Mouse (Mus musculus) small intestine, adult 2 months (tissue): ENCODE measurements around the gene Tmem131. TPM values are rescaled to one million over a fixed set of nuclear protein-coding genes. Genes with fewer than 3 reads are reported as not detected.

ENCODE experiments used
- H3K27ac ChIP-seq: fragments of 200-500 bp; 2 replicates; pipeline ENCODE4 v1.5.1; 2012; ENCODE audit warnings: low read depth, low read length, control low read depth, inconsistent platforms; ENCODE audit not compliant: insufficient read depth
- H3K27me3 ChIP-seq: fragments of 200-500 bp; 2 replicates; pipeline ENCODE4 v1.6.1; 2012; ENCODE audit warnings: mild to moderate bottlenecking, moderate library complexity, low read length, inconsistent platforms; ENCODE audit not compliant: control insufficient read depth, insufficient read depth
- H3K36me3 ChIP-seq: fragments of 200-500 bp; 2 replicates; pipeline ENCODE4 v1.6.1; 2012; ENCODE audit warnings: mild to moderate bottlenecking, low read length, control low read depth, inconsistent platforms; ENCODE audit not compliant: control insufficient read depth, insufficient read depth
- H3K4me1 ChIP-seq: fragments of 200-500 bp; 2 replicates; pipeline ENCODE4 v1.6.1; 2012; ENCODE audit warnings: low read length, inconsistent platforms, mixed read lengths; ENCODE audit not compliant: control insufficient read depth, insufficient read depth, insufficient read length
- H3K4me3 ChIP-seq: fragments of 200-500 bp; 2 replicates; pipeline ENCODE4 v1.5.1; 2012; ENCODE audit warnings: low read depth, mild to moderate bottlenecking, control low read depth, inconsistent platforms, low read length, moderate library complexity
- CTCF ChIP-seq: fragments of 200-500 bp; IDR thresholded peaks from 2 replicates; pipeline ENCODE4 v1.5.1; 2012; ENCODE audit warnings: low read depth, mild to moderate bottlenecking, control low read depth, inconsistent platforms, low read length, moderate library complexity, mixed read lengths; ENCODE audit not compliant: insufficient replicate concordance, insufficient read length; ENCODE audit errors: extremely low read depth
- POLR2A ChIP-seq: fragments of 200-500 bp; IDR thresholded peaks from 2 replicates; pipeline ENCODE4 v1.6.1; 2012; ENCODE audit warnings: low read depth, mild to moderate bottlenecking, control low read depth, inconsistent platforms, low read length, moderate library complexity
- WGBS: fragments of 180-500 bp; shearing (Covaris S2); methylation state at CpG from one replicate; pipeline ENCODE4 v1.1.7; 2018; 5-methylcytosine and 5-hydroxymethylcytosine counted together
- polyA plus RNA-seq: library from polyadenylated mRNA; depleted of rRNA; stranded (reverse); fragments of >200 nt; gene quantifications from 2 replicates; pipeline ENCODE4 v1.2.3, GENCODE M21; 2012

The Tmem131 gene
- polyA plus RNA-seq, 1 experiment: 39.6 TPM

DNA sequence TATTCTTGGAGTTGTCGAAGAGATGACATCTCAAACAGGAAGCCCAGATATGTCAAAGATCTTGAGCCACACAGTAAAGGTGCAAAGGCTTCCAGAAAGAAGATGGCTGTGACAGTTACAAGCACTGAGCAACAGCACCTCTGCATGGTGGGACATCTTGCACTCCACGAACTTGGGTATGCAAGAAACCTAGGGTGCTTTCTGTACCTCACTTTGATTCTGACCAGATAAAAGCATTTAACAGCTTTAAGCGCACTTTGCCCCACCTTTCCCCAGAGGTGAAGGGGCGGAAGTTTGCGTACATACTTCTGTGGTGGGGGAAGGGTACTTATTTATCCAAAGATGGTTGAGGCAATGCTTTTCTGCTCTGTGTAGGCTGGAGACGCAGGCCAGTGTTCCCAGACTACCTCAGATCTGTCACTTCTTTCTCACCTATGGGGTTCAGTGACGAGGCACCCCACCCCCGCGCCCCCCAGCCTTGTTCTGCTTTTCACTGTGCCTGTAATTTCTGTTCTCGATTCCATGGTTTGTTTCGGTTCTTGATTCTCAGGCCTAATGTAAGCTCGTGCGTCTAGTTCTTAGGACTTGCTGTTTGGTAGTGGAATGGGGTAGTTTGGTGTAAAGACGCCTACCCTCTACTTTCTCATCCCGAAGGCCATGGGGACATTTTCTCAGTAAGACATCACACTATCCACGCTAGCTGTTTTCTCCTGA lies 17.2 kb upstream of the Tmem131 start:
- TF ChIP-seq CTCF (no peak), POLR2A (no peak)
- WGBS: 66% methylated on average over 16 of the region's 16 CpGs
- H3K36me3 ChIP-seq: no peaks in the 10 kb centered on the region
- H3K27me3 ChIP-seq: no peaks in the 10 kb centered on the region
- no peak overlapping the region for H3K4me3 ChIP-seq
- peaks cover 2% of the 10 kb centered on the region; the same call in 1 of the 2 replicates for H3K4me1 ChIP-seq
- H3K27ac ChIP-seq: no peak overlapping the region

DNA sequence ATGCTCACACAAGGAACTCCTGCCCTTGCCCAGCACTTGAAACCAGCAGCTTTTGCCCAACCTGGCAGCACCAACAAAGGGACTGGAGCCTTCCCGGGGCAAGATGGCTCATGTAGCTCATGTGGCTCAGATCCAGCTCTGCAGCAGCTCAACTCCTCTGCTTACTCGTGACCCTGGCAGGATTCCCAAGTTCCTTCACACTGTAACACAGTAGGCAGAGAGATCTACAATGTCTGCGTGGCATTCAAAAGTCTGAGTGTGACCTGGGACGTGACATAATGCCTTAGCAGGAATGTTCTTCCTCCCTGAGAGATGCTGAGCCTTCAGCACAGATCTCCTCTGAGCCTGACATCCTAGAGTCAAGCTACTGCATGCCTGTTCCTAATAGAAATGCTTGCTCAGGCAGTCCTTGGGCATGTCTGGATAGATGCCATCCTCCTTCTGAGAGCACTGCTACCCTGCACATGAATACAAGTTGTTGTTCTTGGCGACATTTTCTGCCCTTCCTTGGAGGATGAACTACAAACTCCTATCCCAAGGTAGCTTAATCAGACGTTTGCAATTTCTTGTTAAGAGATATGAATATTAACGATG lies 6.2 kb upstream of the Tmem131 start:
- TF ChIP-seq CTCF: no peak
- no peak for TF ChIP-seq POLR2A
- no peak overlapping the region for H3K4me3 ChIP-seq
- H3K4me1 ChIP-seq: no peaks in the 10 kb centered on the region
- no peak overlapping the region for H3K27ac ChIP-seq
- H3K36me3 ChIP-seq: no peaks in the 10 kb centered on the region
- 59% methylated on average over 7 of the region's 7 CpGs for WGBS
- H3K27me3 ChIP-seq: no peaks in the 10 kb centered on the region

DNA sequence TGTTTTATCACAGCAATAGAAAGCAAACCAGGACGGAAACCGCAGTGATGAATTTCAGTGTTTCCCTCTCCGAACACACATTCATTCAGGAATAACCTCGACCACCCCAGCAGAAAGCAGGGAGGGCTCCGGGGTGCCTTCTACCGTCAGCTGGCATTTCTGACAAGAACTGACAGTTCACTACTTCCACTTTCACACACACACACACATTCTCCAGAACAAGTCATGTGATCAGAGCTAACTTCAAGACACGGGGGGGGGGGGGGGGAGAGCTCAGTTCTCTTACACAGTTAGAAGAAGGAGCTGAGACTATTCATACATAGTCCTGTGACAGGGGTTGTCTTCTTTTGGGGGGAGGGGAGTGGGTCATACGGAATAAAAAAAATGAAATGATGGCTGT lies 4.0 kb upstream of the Tmem131 start:
- WGBS: 69% methylated on average over 8 of the region's 8 CpGs

DNA sequence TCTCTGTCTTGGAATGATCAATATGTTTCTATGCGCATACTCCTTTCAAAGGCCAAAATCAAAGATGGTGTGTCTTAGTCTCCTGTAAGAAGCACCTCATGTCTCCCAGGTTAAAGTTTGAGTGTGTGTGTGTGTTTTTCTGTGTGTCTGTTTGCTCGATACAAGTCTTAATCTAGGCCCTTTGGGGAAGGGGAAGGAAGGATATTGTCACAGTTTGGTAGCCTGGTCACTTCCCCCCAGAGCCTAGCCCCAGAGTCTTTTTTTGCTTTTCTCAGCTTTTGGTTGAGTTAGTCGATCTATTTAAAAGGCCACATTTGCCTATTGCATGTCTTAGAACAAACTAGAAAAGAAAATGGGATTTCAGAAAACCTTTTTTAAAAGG lies 3.1 kb downstream of the Tmem131 start:
- H3K27ac ChIP-seq: peak overlapping the region; percentile 78
- H3K4me1 ChIP-seq: peaks cover 3% of the 10 kb centered on the region; the same call in 1 of the 2 replicates
- TF ChIP-seq POLR2A (no peak), CTCF (no peak)
- H3K27me3 ChIP-seq: no peaks in the 10 kb centered on the region
- H3K4me3 ChIP-seq: peak overlapping the region; percentile 93; the same call in 1 of the 2 replicates
- H3K36me3 ChIP-seq: no peaks in the 10 kb centered on the region
- WGBS: 56% methylated on average over 3 of the region's 3 CpGs

More for the DNA sequence above, 4.0 kb upstream of the Tmem131 start:
- Histone ChIP-seq H3K27ac (no peak overlapping the region), H3K27me3 (no peaks in the 10 kb centered on the region), H3K4me1 (peaks cover 3% of the 10 kb centered on the region; the same call in 1 of the 2 replicates), H3K36me3 (no peaks in the 10 kb centered on the region), H3K4me3 (no peak overlapping the region)
- TF ChIP-seq CTCF (no peak), POLR2A (no peak)

DNA sequence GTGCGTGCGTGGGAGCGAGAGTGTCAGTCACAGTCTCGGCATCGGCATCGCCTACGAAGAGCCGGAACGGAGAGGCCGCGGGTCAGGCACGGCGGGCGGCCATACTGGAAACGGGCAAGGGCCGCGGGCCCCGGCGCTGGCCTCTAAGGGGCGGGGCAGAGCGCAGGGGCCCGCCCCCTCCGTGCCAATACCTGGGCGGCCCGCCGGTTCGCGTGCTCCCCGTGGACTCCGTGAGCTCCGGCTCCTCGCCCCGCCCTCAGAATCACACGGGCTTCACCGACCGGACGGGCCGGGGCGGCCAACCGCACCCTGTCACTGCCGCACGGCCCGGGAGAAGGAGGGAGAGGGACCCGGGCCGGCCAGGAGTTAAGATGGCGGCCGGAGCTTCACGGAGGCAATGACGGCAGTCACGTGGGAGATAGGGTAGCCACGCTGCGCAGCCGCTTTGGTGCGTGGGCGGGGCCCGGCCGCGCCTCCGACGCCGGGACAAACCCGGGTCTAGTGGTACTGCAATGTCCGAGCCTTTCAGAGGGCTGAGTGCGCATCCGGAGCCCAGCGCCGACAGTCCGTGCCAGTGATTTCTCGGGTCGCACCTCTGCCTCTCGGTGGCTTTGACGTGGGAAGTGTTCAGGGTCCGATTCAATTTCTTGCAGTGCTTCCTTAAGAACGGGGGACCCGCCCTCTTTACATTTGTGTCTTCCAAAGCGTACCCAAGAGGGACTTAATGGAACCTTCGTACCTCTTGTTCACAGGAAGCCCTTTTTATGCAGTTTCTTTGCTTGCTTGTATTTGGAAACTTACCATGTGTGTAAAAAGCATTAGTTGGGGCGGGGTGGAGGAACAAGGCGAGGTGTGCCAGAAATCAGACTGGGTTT lies 3.7 kb downstream of the Tmem131 start:
- peak overlapping the region; percentile 93 for H3K4me3 ChIP-seq
- WGBS: under 1% methylated on average over 79 of the region's 79 CpGs
- H3K27me3 ChIP-seq: no peaks in the 10 kb centered on the region
- H3K27ac ChIP-seq: peak overlapping the region; percentile 79
- TF ChIP-seq POLR2A: peak; percentile 93
- no peak for TF ChIP-seq CTCF
- H3K36me3 ChIP-seq: no peaks in the 10 kb centered on the region
- peaks cover 3% of the 10 kb centered on the region; the same call in 1 of the 2 replicates for H3K4me1 ChIP-seq

DNA sequence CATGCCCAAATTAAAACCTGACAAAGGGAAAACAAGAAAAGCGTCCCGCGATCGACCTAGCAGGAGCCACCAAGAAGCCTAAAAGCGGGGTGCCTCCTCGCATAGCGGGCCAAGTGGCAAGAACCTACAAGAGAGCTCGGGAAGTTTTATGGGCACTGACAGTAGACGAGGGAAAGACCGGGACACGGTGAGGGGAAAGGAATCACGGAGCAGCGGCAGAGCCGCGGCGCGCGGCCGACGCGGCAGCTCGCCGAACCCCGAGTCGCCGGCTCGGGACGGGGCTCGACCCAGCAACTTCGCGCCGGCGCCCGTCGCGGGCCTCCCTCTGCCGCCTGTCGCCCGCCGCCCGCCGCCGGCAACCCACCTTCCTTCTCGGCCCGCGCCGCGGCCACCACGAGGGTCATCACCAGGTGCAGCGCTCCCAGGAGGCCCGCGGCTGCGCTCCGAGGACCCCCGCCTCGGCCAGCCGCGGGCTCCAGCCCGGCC lies 4.6 kb downstream of the Tmem131 start:
- H3K4me1 ChIP-seq: peaks cover 3% of the 10 kb centered on the region; the same call in 1 of the 2 replicates
- H3K27ac ChIP-seq: peak overlapping the region; percentile 69
- no peaks in the 10 kb centered on the region for H3K27me3 ChIP-seq
- under 1% methylated on average over 59 of the region's 59 CpGs for WGBS
- no peaks in the 10 kb centered on the region for H3K36me3 ChIP-seq
- peak overlapping the region; percentile 93 for H3K4me3 ChIP-seq
- TF ChIP-seq POLR2A (0 out of 2 replicates have a peak, but pooled peaks have one; percentile 16), CTCF (no peak)

DNA sequence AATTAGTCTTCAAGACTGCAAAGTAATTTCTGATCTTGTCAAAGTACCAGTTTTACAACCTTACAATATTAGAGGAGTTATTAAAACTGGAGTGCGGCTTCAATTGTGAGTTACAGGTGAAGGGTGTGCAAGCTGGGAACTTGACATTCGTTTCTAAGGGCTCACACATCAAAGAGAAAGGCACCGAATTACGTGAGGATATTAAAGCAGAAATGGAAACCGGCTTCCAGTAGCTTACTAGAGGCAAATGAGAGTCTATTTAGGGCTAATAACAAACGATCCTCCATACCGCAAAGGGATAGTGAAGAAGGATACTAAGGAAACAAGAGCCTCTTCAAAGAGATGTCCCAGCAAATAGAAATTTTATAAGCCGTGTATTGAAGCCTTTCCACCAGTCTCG lies 5.1 kb downstream of the Tmem131 start:
- peak overlapping the region; percentile 93 for H3K4me3 ChIP-seq
- under 1% methylated on average over 9 of the region's 9 CpGs for WGBS
- no peaks in the 10 kb centered on the region; the same call in 1 of the 2 replicates for H3K4me1 ChIP-seq
- H3K27ac ChIP-seq: peak overlapping the region; percentile 69
- no peaks in the 10 kb centered on the region for H3K36me3 ChIP-seq
- no peaks in the 10 kb centered on the region for H3K27me3 ChIP-seq
- TF ChIP-seq CTCF (no peak), POLR2A (no peak)
